Mouse (Mus musculus) intestine, embryonic 15.5 days (tissue): ENCODE data around the gene Tnfrsf25. TPM values are rescaled to one million over a fixed set of nuclear protein-coding genes. Genes with fewer than 3 reads are reported as not detected.

Source experiments
- ATAC-seq: fragments of 200-750 bp; cut with Nextera tagmentation; 2 replicates; pipeline ENCODE4 v1.8.0; 2017; ENCODE audit warnings: moderate TSS enrichment, moderate library complexity
- H3K27ac ChIP-seq: fragments of 300-500 bp; sonication (generic); 2 replicates; pipeline ENCODE4 v1.5.1; 2015; ENCODE audit warnings: mild to moderate bottlenecking, inconsistent platforms
- H3K27me3 ChIP-seq: fragments of 300-500 bp; sonication (generic); replicated peaks from 2 replicates; pipeline ENCODE4 v1.6.1; 2015; ENCODE audit warnings: inconsistent platforms
- H3K36me3 ChIP-seq: fragments of 300-500 bp; sonication (generic); 2 replicates; pipeline ENCODE4 v1.6.1; 2015; ENCODE audit warnings: inconsistent platforms
- H3K4me1 ChIP-seq: fragments of 300-500 bp; sonication (generic); replicated peaks from 2 replicates; pipeline ENCODE4 v1.6.1; 2015; ENCODE audit warnings: inconsistent platforms
- H3K4me2 ChIP-seq: fragments of 300-500 bp; sonication (generic); replicated peaks from 2 replicates; pipeline ENCODE4 v1.6.1; 2015; ENCODE audit warnings: mild to moderate bottlenecking, inconsistent platforms
- H3K4me3 ChIP-seq: fragments of 300-500 bp; sonication (generic); replicated peaks from 2 replicates; pipeline ENCODE4 v1.5.1; 2015; ENCODE audit warnings: inconsistent platforms
- H3K9ac ChIP-seq: fragments of 300-500 bp; sonication (generic); 2 replicates; pipeline ENCODE4 v1.6.1; 2015; ENCODE audit warnings: inconsistent platforms
- H3K9me3 ChIP-seq: fragments of 300-500 bp; sonication (generic); 2 replicates; pipeline ENCODE4 v1.6.1; 2016; ENCODE audit warnings: inconsistent platforms
- WGBS: fragments of 180-500 bp; shearing (Covaris S2); methylation state at CpG from one replicate; pipeline ENCODE4 v1.1.7; 2015; 5-methylcytosine and 5-hydroxymethylcytosine counted together
- polyA plus RNA-seq: library from polyadenylated mRNA; unstranded; fragments of >200 nt; fragmentation: Nextera tagmentation; extraction: Ambion mirVana; gene quantifications from 2 replicates; pipeline ENCODE4 v1.2.1, GENCODE M21; 2015

Gene Tnfrsf25
- polyA plus RNA-seq, 1 experiment from 2014 or later: 1.5 TPM

GRCm38 (mm10) chr4:152157779-152158584, 42.2 kb downstream of the Tnfrsf25 start:
- 14% methylated on average over 21 of the region's 21 CpGs for WGBS
- Histone ChIP-seq H3K4me2 (peak overlapping the region; percentile 59), H3K36me3 (no peaks in the 10 kb centered on the region), H3K27me3 (peaks cover 59% of the 10 kb centered on the region), H3K9me3 (no peaks in the 10 kb centered on the region), H3K27ac (no peak overlapping the region), H3K4me3 (peak overlapping the region; percentile 27), H3K9ac (no peak overlapping the region), H3K4me1 (peaks cover 38% of the 10 kb centered on the region)
- ATAC-seq: no peak

- Histone ChIP-seq H3K9ac (no peak within 1 kb of the TSS), H3K4me2 (peak within 1 kb of the TSS; percentile 59), H3K36me3 (no peaks in the 10 kb centered on the region), H3K27me3 (peaks cover 51% of the 10 kb centered on the region), H3K4me3 (peak within 1 kb of the TSS; percentile 27), H3K27ac (no peak within 1 kb of the TSS), H3K9me3 (no peaks in the 10 kb centered on the region), H3K4me1 (peaks cover 34% of the 10 kb centered on the region)
- 3% methylated on average over 35 of the region's 35 CpGs for WGBS
- ATAC-seq: peak; percentile 29; the same call in 1 of the 2 replicates
These were observed 43.0 kb downstream of the Tnfrsf25 start, which contains the start of gene Hes2 for GRCm38 (mm10) chr4:152158585-152159284. Hes2 (plus strand) TSS chr4:152158867.

GRCm38 (mm10) chr4:152159285-152159678, 43.5 kb downstream of the Tnfrsf25 start:
- Histone ChIP-seq H3K4me2 (peak overlapping the region; percentile 59), H3K27me3 (peaks cover 54% of the 10 kb centered on the region), H3K9ac (no peak overlapping the region), H3K9me3 (no peaks in the 10 kb centered on the region), H3K27ac (no peak overlapping the region), H3K4me3 (peak overlapping the region; percentile 27), H3K4me1 (peaks cover 34% of the 10 kb centered on the region), H3K36me3 (no peaks in the 10 kb centered on the region)
- 4% methylated on average over 17 of the region's 19 CpGs for WGBS
- peak; percentile 12; the same call in 1 of the 2 replicates for ATAC-seq

- Histone ChIP-seq H3K36me3 (no peaks in the 10 kb centered on the region), H3K4me1 (peaks cover 34% of the 10 kb centered on the region), H3K27ac (peak overlapping the region; percentile 33; the same call in 1 of the 2 replicates), H3K4me3 (no peak overlapping the region), H3K9me3 (no peaks in the 10 kb centered on the region), H3K9ac (no peak overlapping the region), H3K27me3 (peaks cover 51% of the 10 kb centered on the region), H3K4me2 (peak overlapping the region; percentile 59; the same call in 1 of the 2 replicates)
- WGBS: 23% methylated on average over 4 of the region's 4 CpGs
- ATAC-seq: peak; percentile 87
These were observed 45.0 kb downstream of the Tnfrsf25 start for GRCm38 (mm10) chr4:152160748-152161147.

GRCm38 (mm10) chr4:152161601-152162000, 45.9 kb downstream of the Tnfrsf25 start:
- Histone ChIP-seq H3K9me3 (no peaks in the 10 kb centered on the region), H3K9ac (no peak overlapping the region), H3K27me3 (peaks cover 51% of the 10 kb centered on the region), H3K4me3 (no peak overlapping the region), H3K4me2 (no peak overlapping the region), H3K4me1 (peaks cover 34% of the 10 kb centered on the region), H3K36me3 (no peaks in the 10 kb centered on the region), H3K27ac (no peak overlapping the region)
- no peak for ATAC-seq
- 57% methylated on average over 6 of the region's 6 CpGs for WGBS

GRCm38 (mm10) chr4:152162748-152163147, 47.0 kb downstream of the Tnfrsf25 start:
- WGBS: 81% methylated on average over 2 of the region's 2 CpGs
- peaks cover 44% of the 10 kb centered on the region for H3K27me3 ChIP-seq

GRCm38 (mm10) chr4:152165036-152165931, 49.5 kb downstream of the Tnfrsf25 start:
- no peak overlapping the region for H3K4me3 ChIP-seq
- no peaks in the 10 kb centered on the region for H3K36me3 ChIP-seq
- H3K27ac ChIP-seq: no peak overlapping the region
- H3K27me3 ChIP-seq: peaks cover 18% of the 10 kb centered on the region
- no peak overlapping the region; the same call in 1 of the 2 replicates for H3K4me2 ChIP-seq
- H3K9me3 ChIP-seq: no peaks in the 10 kb centered on the region
- H3K9ac ChIP-seq: no peak overlapping the region
- peaks cover 9% of the 10 kb centered on the region for H3K4me1 ChIP-seq
- ATAC-seq: no peak
- 19% methylated on average over 22 of the region's 22 CpGs for WGBS

More at GRCm38 (mm10) chr4:152162748-152163147, 47.0 kb downstream of the Tnfrsf25 start:
- H3K9ac ChIP-seq: no peak overlapping the region
- no peak overlapping the region for H3K4me3 ChIP-seq
- ATAC-seq: no peak
- no peaks in the 10 kb centered on the region for H3K36me3 ChIP-seq
- no peak overlapping the region for H3K4me2 ChIP-seq
- H3K4me1 ChIP-seq: peaks cover 34% of the 10 kb centered on the region
- no peak overlapping the region for H3K27ac ChIP-seq
- no peaks in the 10 kb centered on the region for H3K9me3 ChIP-seq

GRCm38 (mm10) chr4:152168052-152168451, 52.3 kb downstream of the Tnfrsf25 start:
- Histone ChIP-seq H3K4me1 (no peaks in the 10 kb centered on the region), H3K9ac (no peak overlapping the region), H3K4me2 (no peak overlapping the region), H3K27ac (no peak overlapping the region), H3K36me3 (no peaks in the 10 kb centered on the region), H3K27me3 (peaks cover 3% of the 10 kb centered on the region; the same call in 1 of the 2 replicates), H3K9me3 (no peaks in the 10 kb centered on the region), H3K4me3 (no peak overlapping the region)
- ATAC-seq: no peak
- 48% methylated on average over 8 of the region's 8 CpGs for WGBS

GRCm38 (mm10) chr4:152169103-152169502, 53.4 kb downstream of the Tnfrsf25 start:
- ATAC-seq: no peak
- WGBS: 77% methylated on average over 7 of the region's 7 CpGs
- Histone ChIP-seq H3K4me2 (no peak overlapping the region), H3K27ac (no peak overlapping the region), H3K36me3 (no peaks in the 10 kb centered on the region), H3K9me3 (no peaks in the 10 kb centered on the region), H3K27me3 (peaks cover 9% of the 10 kb centered on the region), H3K9ac (no peak overlapping the region), H3K4me1 (no peaks in the 10 kb centered on the region), H3K4me3 (no peak overlapping the region)
